Mouse (Mus musculus) WW6 (cell line): Measurements from ENCODE around the gene Poc1b.
"Not testable (repeated sequence)": the region's sequence is repeated elsewhere in the genome, so short reads cannot be mapped to it uniquely, and the experiment has no call there.

Experiments used
- DNase-seq: peaks from one replicate; pipeline ENCODE4 v3.0.0-alpha.2; 2013; ENCODE audit warnings: low read depth, low spot score

The Poc1b gene

GRCm38 (mm10) chr10:99156808-99157207, 50.0 kb downstream of the Poc1b start:
- no peak for DNase-seq

- DNase-seq = not testable (repeated sequence)
These were observed 50.9 kb downstream of the Poc1b start for GRCm38 (mm10) chr10:99157697-99158096.

- no peak for DNase-seq
These were observed 55.2 kb downstream of the Poc1b start for GRCm38 (mm10) chr10:99161987-99162582.

GRCm38 (mm10) chr10:99163002-99163401, 56.2 kb downstream of the Poc1b start:
- DNase-seq = no peak

- no peak for DNase-seq
These were observed 58.1 kb downstream of the Poc1b start for GRCm38 (mm10) chr10:99164871-99165477.

- no peak for DNase-seq
These were observed 59.0 kb downstream of the Poc1b start for GRCm38 (mm10) chr10:99165751-99166282.

- DNase-seq = no peak
These were observed 59.6 kb downstream of the Poc1b start for GRCm38 (mm10) chr10:99166392-99166791.

- DNase-seq = no peak
These were observed 61.6 kb downstream of the Poc1b start for GRCm38 (mm10) chr10:99168404-99168803.

GRCm38 (mm10) chr10:99168840-99169764, 62.3 kb downstream of the Poc1b start:
- DNase-seq = no peak

GRCm38 (mm10) chr10:99169765-99170129, 62.9 kb downstream of the Poc1b start:
- no peak for DNase-seq

GRCm38 (mm10) chr10:99171961-99172497, 65.2 kb downstream of the Poc1b start:
- DNase-seq = no peak

- no peak for DNase-seq
These were observed 66.2 kb downstream of the Poc1b start for GRCm38 (mm10) chr10:99172906-99173507.

GRCm38 (mm10) chr10:99176911-99177310, 70.1 kb downstream of the Poc1b start:
- DNase-seq = no peak

GRCm38 (mm10) chr10:99178118-99178517, 71.3 kb downstream of the Poc1b start:
- DNase-seq = no peak

- no peak for DNase-seq
These were observed 72.3 kb downstream of the Poc1b start for GRCm38 (mm10) chr10:99179122-99179521.

- no peak for DNase-seq
These were observed 72.7 kb downstream of the Poc1b start for GRCm38 (mm10) chr10:99179566-99179965.

- no peak for DNase-seq
These were observed 74.7 kb downstream of the Poc1b start for GRCm38 (mm10) chr10:99181497-99181896.

- DNase-seq = no peak
These were observed 75.3 kb downstream of the Poc1b start for GRCm38 (mm10) chr10:99182107-99182506.

GRCm38 (mm10) chr10:99188175-99188574, 81.3 kb downstream of the Poc1b start:
- DNase-seq = no peak

GRCm38 (mm10) chr10:99188656-99189603, 82.1 kb downstream of the Poc1b start:
- DNase-seq = no peak
